Mouse (Mus musculus): ENCODE measurements around the gene Pald1.

Gene Pald1

GRCm38 (mm10) chr10:61328927-61329326 is 54.4 kb downstream of the Pald1 start:
- DNase-seq (ENCODE audit: low spot score), result no peak

- no peak for DNase-seq (ENCODE audit: low spot score)
Measured at GRCm38 (mm10) chr10:61327545-61327944, 55.8 kb downstream of the Pald1 start.

- DNase-seq (ENCODE audit: low spot score), result no peak
Measured at GRCm38 (mm10) chr10:61325782-61326328, 57.5 kb downstream of the Pald1 start.

GRCm38 (mm10) chr10:61324717-61325116 is 58.6 kb downstream of the Pald1 start:
- DNase-seq (ENCODE audit: low spot score), result no peak

- DNase-seq (ENCODE audit: low spot score), result no peak
Measured at GRCm38 (mm10) chr10:61318527-61318926, 64.8 kb downstream of the Pald1 start.

- DNase-seq (ENCODE audit: low spot score), result no peak
Measured at GRCm38 (mm10) chr10:61315324-61315880, 67.9 kb downstream of the Pald1 start.

- DNase-seq (ENCODE audit: low spot score), result no peak
Measured at GRCm38 (mm10) chr10:61313750-61314149, 69.6 kb downstream of the Pald1 start.

GRCm38 (mm10) chr10:61312754-61313153 is 70.6 kb downstream of the Pald1 start:
- no peak for DNase-seq (ENCODE audit: low spot score)

GRCm38 (mm10) chr10:61312159-61312558 is 71.2 kb downstream of the Pald1 start:
- no peak for DNase-seq (ENCODE audit: low spot score)

GRCm38 (mm10) chr10:61308706-61309320 is 74.5 kb downstream of the Pald1 start:
- no peak for DNase-seq (ENCODE audit: low spot score)

- DNase-seq (ENCODE audit: low spot score), result no peak
Measured at GRCm38 (mm10) chr10:61305928-61306590, 77.3 kb downstream of the Pald1 start.

- no peak for DNase-seq (ENCODE audit: low spot score)
Measured at GRCm38 (mm10) chr10:61304046-61304445, 79.3 kb downstream of the Pald1 start.

- no peak for DNase-seq (ENCODE audit: low spot score)
Measured at GRCm38 (mm10) chr10:61300996-61301395, 82.3 kb downstream of the Pald1 start.

GRCm38 (mm10) chr10:61297477-61297876 is 85.9 kb downstream of the Pald1 start, which contains the start of gene Prf1:
Gene Prf1 (plus strand): TSS chr10:61297833.
- DNase-seq (ENCODE audit: low spot score), result no peak

GRCm38 (mm10) chr10:61296713-61297445 is 86.5 kb downstream of the Pald1 start:
- no peak for DNase-seq (ENCODE audit: low spot score)

- no peak for DNase-seq (ENCODE audit: low spot score)
Measured at GRCm38 (mm10) chr10:61294242-61294641, 89.1 kb downstream of the Pald1 start.

GRCm38 (mm10) chr10:61290479-61290878 is 92.9 kb downstream of the Pald1 start:
- no peak for DNase-seq (ENCODE audit: low spot score)

- DNase-seq (ENCODE audit: low spot score), result no peak
Measured at GRCm38 (mm10) chr10:61290016-61290415, 93.3 kb downstream of the Pald1 start.

- DNase-seq (ENCODE audit: low spot score), result no peak
Measured at GRCm38 (mm10) chr10:61286246-61286645, 97.1 kb downstream of the Pald1 start.

GRCm38 (mm10) chr10:61285271-61285670 is 98.1 kb downstream of the Pald1 start:
- no peak for DNase-seq (ENCODE audit: low spot score)

- no peak for DNase-seq (ENCODE audit: low spot score)
Measured at GRCm38 (mm10) chr10:61284309-61284708, 99.0 kb downstream of the Pald1 start.

GRCm38 (mm10) chr10:61281115-61281514 is 102.2 kb downstream of the Pald1 start:
- no peak for DNase-seq (ENCODE audit: low spot score)

Data from urinary bladder, postnatal 10 days (tissue).